Mouse (Mus musculus): Measurements from ENCODE around the gene Sf1.
A peak's percentile ranks its signal among the peaks of the same experiment; 100 is the strongest.

The Sf1 gene

DNA sequence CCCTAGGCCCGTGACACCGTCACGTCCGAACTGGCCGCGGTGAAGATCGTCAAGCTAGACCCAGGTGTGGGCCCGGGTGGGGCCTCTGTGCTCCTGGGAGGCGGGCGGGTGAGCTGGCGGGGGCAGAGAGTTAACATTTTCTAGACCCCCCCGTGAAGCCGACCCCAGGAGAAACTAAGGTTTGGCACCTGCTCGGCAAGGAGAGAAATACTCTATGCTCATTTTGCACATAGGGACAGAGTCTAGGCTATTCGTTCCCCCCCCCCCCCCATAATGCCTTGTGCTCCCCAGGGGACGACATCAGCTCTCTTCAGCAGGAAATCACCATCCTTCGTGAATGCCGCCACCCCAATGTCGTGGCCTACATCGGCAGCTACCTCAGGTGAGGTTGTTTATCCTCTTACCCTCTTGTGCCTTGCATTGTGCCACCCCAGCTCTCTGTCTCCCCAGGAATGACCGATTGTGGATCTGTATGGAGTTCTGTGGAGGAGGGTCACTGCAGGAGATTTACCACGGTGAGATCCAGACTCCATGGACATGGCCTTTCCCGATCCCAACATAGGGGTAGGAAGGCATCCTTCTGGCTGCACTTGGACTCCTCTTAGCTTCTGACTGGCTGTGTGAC lies 21.9 kb upstream of the Sf1 start:
- DNase-seq (ENCODE audit: low read depth, low spot score): no peak

DNA sequence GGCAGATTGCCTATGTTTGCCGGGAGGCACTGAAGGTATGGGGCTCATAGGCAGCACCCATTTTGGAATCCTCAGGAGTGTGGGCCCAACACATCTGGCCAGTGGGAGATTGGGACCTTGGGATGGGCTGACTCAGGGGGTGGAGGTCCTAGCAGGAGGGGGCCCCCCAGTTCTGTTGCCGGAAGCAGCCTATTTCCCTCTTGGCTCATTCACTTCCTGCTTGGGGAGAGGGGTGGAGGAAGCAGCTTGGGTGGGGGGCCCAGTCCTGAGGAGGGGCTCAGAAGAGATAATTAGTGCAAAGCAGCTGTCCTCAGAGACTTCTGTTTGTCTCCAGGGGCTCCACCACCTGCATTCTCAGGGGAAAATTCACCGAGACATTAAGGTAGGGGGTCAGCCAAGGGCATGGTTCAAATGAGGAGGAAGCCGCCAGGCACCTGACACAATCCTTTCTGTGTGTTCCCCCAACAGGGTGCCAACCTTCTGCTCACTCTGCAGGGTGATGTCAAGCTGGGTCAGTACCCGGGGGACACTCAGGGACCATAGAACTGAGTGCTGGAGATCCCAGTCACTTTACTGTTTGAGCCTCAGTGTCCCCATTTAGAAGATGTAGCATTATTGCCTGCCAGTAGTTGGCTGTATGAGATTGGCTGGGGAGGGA lies 21.1 kb upstream of the Sf1 start:
- DNase-seq (ENCODE audit: low read depth, low spot score): peak; percentile 26

DNA sequence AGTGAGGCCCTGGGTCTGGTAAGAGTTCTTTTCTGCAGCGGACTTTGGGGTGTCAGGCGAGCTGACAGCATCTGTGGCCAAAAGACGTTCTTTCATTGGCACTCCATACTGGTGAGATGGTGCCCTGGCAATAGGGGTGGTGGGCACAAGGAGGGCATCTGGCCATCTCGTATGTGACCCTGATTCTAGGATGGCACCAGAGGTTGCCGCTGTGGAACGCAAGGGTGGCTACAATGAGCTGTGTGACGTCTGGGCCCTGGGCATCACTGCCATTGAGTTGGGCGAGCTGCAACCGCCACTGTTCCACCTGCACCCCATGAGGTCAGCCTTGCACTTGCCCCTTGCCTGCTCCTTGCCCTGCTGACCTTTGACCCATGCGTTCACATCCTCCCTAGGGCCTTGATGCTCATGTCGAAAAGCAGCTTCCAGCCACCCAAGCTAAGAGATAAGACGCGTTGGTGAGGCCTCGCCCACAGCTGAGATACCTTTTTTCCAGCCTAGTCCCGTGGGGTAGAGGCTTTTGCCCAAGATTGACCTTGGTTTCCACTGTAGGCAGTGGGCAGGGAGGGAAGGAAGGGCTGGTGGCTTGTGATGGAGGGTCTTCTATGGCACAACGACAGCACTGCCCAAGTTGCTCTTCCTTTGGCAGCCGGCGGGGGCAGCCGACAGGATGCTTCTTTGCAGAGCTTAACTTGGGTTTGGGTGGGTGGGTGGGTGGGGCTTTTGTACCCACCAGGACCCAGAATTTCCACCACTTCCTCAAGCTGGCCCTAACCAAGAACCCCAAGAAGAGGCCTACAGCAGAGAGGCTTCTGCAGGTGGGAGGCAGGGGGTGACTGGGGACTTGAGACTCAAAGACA lies 20.2 kb upstream of the Sf1 start:
- peak; percentile 56 for DNase-seq (ENCODE audit: low read depth, low spot score)

DNA sequence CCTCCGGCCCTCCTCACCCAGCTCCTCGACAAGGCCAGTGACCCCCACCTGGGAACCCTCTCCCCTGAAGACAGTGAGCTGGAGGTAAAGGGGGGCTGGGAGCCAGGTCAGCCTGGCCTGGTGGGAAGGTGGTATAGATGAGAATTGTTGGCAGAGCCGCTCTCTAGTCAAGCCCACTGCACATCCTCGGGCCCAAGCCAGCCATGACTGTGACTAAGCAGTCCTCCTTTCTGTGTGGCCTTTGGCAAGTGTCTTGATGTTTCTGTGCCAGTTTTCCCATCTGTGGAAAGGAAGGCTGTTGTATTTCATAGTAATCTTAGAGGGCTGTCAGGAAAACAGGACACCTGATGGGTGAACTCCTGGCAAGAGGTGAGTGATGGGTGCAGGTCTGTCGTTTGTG lies 19.5 kb upstream of the Sf1 start:
- no peak for DNase-seq (ENCODE audit: low read depth, low spot score)

DNA sequence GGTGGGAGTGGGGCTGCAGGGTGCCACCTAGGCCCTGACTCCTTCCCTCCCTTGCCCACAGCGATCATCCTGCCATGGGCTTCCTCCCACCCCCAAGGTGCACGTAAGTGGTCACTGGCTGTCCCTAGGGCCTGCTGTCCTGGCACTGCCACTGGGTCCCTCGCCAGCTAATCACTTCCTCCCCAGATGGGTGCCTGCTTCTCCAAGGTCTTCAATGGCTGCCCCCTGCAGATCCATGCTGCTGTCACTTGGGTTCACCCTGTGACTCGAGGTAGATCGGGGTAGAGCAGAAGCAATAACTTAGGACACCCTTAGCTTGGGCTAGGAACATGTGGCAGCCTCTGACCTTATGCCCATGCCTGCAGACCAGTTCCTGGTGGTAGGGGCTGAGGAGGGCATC lies 17.5 kb upstream of the Sf1 start:
- no peak for DNase-seq (ENCODE audit: low read depth, low spot score)

DNA sequence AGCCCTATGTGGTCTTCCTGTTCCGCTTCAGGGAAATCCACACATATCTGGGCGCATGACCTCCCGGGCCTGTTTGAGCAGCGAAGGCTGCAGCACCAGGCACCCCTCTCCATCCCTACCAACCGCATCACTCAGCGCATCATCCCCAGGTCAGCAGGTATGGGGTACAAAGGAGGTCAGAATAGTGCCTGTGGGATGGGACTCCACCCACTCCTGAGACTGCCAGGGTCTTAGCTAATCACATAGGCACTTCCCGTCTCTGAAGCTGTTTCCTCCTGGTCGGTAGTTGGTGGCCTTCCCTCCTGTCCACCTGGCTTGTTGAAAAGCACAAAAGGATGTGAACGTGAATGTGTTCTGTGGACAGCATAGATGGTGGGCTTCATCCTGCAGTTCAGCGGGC lies 16.8 kb upstream of the Sf1 start:
- DNase-seq (ENCODE audit: low read depth, low spot score): no peak

DNA sequence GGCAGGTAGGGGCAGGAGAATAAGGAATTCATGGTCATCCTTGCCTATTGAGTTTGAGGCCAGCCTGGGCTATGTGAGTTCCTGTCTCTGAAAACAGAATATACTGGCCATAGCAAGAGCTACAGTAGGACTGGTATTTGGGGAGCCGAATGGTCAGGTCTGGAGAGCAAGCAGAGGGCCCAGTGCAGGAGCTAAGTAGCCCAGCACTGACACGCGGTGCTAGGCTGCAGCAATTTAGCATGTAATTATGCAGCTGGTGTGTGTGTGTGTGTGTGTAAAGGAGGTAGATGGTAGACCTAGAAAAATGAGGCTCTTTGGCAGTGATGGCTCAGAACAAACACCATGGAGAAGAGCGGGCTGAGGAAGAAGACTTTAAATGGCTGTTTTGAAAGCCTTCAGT lies 15.9 kb upstream of the Sf1 start:
- DNase-seq (ENCODE audit: low read depth, low spot score): no peak

DNA sequence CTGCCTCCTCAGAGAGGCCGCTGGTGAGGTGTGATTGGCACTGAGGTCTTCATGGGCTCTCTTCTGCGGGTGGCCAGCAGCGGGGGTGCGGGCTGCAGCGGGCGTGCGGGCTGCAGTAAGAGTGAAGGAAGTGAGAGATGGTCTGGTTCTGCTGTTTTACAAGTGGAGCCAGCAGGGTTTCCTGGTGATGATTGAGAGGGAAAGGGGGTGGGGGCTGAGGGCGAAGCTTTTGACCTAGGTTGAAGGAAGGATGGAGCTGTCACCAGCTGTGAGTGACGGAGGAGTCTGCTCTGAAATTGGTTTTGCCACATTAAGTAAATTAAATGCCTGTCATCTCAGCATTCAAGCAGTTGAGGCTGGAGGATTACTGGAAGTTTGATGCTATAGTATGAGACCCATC lies 14.8 kb upstream of the Sf1 start:
- no peak for DNase-seq (ENCODE audit: low read depth, low spot score)

DNA sequence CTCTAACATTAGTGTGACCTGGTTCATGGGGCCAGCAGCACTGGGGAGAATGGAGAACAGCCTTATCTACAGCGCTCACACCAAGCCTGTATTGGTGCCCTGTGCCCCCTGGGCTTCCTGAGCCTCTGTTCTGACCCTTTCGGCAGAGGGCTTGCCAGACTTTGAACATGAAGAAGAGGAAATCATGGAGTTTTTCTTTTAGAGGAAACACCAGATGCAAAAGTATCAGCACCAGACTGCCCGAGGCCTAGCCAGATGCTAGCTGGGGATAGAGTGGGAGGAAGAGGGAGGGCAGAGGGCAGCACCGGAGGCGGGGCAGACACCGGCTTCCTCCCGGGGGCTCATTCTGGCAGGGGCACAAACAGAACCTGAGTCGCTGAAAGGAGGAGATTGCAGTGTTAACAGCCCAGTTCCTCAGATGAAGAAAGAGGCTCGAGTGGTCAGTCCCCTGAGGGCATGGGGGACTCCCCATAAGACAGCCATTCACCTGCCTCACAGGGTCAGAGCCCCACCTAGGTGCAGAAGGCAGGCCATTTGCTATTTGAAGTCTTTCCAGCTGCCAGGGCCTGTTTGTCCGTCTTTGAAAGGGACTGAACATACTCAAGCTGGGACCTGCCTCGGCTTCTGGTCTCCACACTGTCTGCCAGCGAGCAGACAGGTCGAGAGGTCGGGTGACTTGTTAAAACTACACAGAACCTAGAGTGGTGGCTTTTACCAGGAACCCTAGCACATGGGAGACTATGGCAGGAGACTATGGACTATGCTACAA lies 14.1 kb upstream of the Sf1 start:
- no peak for DNase-seq (ENCODE audit: low read depth, low spot score)

DNA sequence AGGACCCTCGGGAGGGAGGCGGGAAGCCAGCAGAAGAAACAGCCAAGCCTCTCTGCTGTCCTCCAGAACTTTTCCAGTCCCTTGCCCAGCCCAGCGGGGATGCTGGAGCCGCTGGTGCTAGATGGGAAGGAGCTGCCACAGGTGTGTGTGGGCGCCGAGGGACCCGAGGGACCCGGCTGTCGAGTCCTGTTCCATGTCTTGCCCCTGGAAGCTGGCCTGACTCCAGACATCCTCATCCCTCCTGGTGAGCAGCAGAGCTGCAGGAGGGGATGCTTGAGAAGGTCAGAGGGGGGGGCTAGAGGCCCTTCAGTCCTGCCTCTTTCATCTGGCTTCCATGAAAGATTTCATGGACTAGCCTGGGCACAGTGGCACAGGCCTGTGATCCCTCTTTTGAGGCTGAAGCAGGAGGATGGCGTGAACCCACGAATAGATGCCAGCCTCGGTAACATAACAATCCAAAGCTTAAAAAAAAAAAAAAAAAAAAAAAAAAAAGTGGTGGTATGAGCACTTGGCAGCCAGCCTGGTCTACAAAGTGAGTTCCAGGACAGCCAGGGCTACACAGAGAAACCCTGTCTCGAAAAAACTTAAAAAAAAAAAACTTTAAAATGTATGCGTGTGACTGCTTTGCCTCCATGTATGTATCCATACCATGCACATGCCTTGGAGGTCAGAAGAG lies 11.9 kb upstream of the Sf1 start:
- DNase-seq (ENCODE audit: low read depth, low spot score): no peak

DNA sequence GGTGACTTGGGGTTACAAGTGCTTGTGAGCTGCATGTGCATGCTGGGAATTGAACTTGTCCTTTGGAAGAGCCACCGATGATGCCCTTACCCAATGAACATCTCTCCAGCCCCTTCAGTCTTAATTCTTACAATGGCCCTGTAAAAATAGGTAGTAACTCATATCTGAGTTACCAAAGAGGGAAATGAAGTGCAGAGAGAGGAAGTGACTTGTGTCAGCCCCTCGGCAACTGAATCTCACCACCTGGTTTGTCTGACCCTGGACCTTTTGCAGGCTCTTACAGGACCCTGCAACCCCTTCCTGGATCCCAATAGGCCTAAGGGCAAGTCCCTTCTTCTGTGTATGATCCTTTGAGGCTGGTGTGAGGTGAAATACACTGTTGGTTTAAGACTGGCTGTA lies 11.4 kb upstream of the Sf1 start:
- no peak for DNase-seq (ENCODE audit: low read depth, low spot score)

DNA sequence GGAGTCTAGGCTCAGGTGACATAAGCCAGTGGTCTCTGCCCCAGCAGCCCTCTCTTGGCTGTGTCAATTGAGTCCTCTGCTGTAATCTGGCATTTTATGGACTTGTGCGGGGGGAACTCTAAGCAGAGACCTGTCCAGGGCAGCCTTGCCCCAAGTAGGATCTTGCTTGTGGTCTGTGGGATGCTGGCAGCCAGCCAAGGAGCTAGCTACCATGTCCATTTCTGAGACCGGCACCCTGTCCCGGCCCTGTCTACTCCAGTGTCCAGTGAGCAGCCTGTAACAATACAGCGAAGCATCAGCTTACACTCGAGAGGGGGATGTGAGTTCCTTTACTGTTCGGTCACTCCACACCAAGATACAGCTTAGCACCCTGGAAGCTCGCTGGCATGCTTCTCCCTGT lies 9.5 kb upstream of the Sf1 start:
- no peak for DNase-seq (ENCODE audit: low read depth, low spot score)

DNA sequence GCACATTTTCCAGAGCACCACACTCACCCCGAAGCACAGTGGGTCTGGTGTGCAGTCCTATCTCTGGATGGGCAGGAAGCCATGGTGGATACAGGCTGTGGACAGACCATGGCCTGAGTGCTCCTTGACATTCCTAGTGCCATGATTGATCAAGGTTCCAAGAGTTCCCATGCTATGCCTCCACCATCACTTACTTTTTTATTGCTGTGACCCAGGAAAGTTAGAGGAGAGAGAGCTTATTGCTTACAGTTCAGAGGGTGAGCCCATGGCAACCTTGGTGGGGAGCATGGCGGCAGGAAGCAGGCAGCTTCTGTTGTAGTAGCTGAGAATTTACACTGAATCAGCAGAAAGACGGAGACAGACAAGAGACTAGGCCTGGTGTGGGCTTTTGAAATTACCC lies 2.2 kb upstream of the Sf1 start:
- no peak for DNase-seq (ENCODE audit: low read depth, low spot score)

DNA sequence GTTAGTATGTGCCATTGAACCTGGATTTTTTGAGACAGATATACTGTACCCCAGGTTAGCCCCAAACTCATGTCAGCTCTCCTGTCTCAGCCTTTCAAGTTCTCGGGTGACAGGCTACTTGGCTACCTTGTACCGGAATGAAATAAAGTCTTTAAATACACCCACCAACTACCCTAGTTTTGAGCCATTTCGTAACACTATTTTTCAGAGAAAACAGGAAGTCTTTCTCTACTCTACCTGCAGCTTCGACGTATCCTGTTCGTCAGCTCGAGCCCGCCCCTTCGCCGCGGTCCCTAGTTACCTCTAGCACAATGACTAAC lies 439 bp upstream of the Sf1 start:
- no peak for DNase-seq (ENCODE audit: low read depth, low spot score)

DNA sequence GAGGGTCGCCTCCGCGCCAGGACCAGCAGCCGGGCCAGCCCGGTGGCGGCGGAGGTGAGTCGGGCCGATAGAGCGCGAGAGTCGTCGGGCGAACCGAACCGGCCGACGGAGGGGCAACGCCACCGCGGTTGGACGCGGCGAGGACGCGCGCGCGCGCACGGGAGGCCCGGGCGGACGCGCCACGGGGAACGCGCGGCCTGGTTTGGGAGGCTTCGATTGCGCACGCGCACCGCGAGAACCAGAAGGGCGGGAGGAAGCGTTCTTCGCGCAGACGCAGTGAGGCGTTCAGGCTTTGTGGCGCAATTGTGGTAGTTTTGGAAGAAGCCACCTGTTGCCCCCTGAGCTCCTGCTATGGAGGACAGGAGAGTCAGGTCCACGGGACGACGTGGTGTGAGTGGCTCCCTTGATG lies 831 bp downstream of the Sf1 start:
- peak; percentile 92 for DNase-seq (ENCODE audit: low read depth, low spot score)

DNA sequence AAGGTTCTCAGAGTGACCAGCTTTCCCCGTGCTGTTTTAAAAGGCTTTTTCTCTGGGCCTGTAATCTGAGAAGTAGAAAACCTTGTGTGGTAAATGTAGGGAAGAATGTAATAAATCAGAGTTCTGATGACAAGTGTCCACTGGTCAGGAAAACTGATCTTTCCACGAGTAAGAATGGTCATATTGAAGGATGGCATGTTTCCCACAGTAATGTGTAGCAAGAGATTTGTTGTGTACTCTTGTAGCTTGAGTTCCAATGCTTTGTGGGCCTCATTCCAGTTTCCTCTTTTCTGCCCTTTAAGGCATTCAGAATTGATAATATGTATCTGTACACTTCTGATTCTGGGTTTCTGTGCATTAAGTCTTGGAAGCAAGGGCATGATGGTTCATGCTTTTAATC lies 1.4 kb downstream of the Sf1 start:
- no peak for DNase-seq (ENCODE audit: low read depth, low spot score)

DNA sequence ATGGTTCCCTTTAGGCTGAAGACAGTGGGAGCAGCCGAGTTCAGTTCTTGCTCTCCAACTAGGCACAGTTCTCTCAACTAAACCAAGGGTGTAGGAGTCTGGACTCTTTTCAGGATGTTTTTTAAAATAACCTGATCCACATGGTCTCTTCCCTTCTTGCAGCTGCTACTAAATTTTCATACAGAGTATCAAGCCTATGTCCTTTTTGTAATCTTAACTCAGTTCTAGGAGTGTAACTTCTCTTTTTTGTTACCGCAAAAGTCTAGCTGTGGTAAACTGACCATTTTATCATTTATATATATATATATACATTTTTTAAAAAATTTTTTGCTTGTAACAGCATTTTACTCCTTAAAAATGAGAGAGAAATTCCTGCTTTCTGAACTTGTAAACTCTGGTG lies 6.7 kb downstream of the Sf1 start:
- no peak for DNase-seq (ENCODE audit: low read depth, low spot score)

DNA sequence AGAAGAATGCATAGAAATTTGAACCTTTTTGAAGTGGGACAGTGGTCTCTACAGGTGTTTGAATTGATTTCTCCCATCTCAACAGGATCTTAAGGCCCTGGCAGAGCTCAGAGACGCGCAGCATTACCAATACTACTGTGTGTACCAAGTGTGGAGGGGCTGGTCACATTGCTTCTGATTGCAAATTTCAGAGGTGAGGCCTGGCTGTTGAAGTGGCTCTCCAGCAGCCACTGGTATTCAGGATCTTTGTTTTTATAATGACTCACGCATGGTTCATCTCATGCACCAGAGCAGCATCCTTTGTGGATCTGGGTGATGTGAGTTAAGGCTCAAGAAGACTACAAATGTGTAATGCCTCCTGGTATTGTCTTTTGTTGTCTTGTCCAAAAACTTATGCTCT lies 8.9 kb downstream of the Sf1 start:
- DNase-seq (ENCODE audit: low read depth, low spot score): no peak

DNA sequence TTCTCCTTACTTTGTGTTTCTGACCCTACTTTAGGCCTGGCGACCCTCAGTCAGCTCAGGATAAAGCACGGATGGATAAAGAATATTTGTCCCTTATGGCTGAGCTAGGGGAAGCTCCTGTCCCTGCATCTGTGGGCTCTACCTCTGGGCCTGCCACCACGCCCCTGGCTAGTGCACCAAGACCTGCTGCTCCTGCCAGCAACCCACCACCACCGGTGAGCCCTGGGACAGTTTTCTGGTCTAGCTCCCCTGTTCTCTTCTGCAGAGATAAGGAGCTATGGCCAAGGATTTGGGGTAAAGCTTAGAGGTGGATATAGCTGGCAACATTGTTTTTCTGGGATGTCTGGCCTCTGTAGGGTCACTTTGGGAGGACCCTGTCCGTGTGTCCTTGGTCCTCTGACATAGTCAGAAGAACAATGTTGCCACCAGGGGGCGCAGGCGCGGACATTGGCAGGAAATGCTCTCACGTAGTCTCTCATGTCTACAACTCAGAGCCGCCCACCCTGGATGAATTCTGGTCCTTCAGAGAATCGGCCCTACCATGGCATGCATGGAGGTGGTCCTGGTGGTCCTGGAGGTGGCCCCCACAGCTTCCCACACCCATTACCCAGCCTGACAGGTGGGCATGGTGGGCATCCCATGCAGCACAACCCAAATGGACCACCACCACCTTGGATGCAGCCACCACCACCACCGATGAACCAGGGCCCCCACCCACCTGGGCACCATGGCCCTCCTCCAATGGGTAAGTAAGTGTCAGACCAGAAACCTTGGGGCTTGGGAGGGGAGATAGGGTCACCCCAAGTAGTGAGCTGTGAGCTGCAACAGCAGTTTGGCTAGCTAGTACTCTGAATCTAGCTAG lies 10.3 kb downstream of the Sf1 start:
- DNase-seq (ENCODE audit: low read depth, low spot score): peak; percentile 80

DNA sequence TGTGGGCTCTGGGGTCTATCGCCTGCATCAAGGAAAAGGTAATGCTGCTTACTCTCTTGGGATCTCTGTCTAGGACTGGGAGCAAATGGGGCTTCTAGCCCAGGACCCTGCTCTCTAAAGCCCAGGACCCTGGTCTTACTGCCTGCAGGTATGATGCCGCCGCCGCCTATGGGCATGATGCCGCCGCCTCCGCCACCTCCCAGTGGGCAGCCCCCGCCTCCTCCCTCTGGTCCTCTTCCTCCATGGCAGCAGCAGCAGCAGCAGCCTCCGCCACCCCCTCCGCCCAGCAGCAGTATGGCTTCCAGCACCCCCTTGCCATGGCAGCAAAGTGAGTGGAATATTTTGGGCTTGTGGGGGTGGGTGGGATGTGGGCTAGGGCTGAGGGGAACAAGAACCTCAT lies 11.1 kb downstream of the Sf1 start:
- no peak for DNase-seq (ENCODE audit: low read depth, low spot score)

Data from CD4-positive helper T cell, adult 2 months (primary cell).